8 mouse cellular contexts compared by ENCODE assay signal in the genomic region with DNA sequence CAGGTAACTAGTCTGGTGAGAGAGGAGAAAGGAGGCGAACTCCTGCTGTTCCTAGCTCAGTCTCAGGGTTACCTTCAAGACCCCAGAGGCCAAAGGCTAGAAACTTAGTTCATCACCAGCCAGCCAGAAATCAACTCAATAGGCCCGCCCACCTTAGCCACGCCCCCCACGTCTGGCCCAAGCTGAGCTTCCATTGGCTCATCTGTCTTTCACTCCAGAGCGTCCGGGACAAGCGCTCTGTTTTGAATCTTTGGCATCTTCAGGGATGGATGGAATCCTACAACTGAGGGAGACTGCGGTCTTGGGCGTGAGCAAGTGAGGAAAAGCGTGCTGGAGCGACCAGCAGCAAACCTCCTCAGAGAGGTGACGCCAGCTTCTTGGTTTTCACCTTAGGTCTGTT.
A peak's percentile ranks its signal among the peaks of the same experiment; 100 is the strongest.
DNase-seq lines count a peak whose midpoint lies in the region; ATAC-seq lines count a peak whose summit lies in the region.

No protein-coding gene starts in this region.

- no peaks in the 10 kb centered on the region for H3K27me3 ChIP-seq in embryonic facial prominence, embryonic 10.5 days (replicated peaks; ENCODE audit: low read depth, poor library complexity, severe bottlenecking)
- H3K27me3 ChIP-seq in intestine, embryonic 15.5 days (replicated peaks) = no peaks in the 10 kb centered on the region
- H3K27me3 ChIP-seq in midbrain, embryonic 15.5 days (replicated peaks) = no peaks in the 10 kb centered on the region

- no peak overlapping the region for H3K9ac ChIP-seq in intestine, embryonic 15.5 days
- no peak overlapping the region for H3K9ac ChIP-seq in midbrain, embryonic 15.5 days

- 15% methylated on average over 12 of the region's 12 CpGs for WGBS in embryonic facial prominence, embryonic 10.5 days
- 21% methylated on average over 12 of the region's 12 CpGs for WGBS in intestine, embryonic 15.5 days
- 16% methylated on average over 12 of the region's 12 CpGs for WGBS in midbrain, embryonic 15.5 days

- peak overlapping the region; percentile 54 for H3K4me2 ChIP-seq in intestine, embryonic 15.5 days (replicated peaks)
- peak overlapping the region; percentile 22 for H3K4me2 ChIP-seq in midbrain, embryonic 15.5 days

- no peak for ATAC-seq in intestine, embryonic 15.5 days
- ATAC-seq in midbrain, embryonic 15.5 days (replicated peaks) = no peak
- ATAC-seq in inflammation-experienced regulatory T-cells, adult 6 months = no peak
- ATAC-seq in granulocyte monocyte progenitor cell, adult 5-6 weeks (replicated peaks; ENCODE audit: poor library complexity, severe bottlenecking) = no peak

- H3K4me3 ChIP-seq in embryonic facial prominence, embryonic 10.5 days = peak overlapping the region; percentile 59
- H3K4me3 ChIP-seq in intestine, embryonic 15.5 days (replicated peaks) = peak overlapping the region; percentile 14
- H3K4me3 ChIP-seq in midbrain, embryonic 15.5 days = no peak overlapping the region

- peaks cover 7% of the 10 kb centered on the region for H3K4me1 ChIP-seq in embryonic facial prominence, embryonic 10.5 days
- peaks cover 2% of the 10 kb centered on the region; the same call in 1 of the 2 replicates for H3K4me1 ChIP-seq in intestine, embryonic 15.5 days (replicated peaks)
- no peaks in the 10 kb centered on the region for H3K4me1 ChIP-seq in midbrain, embryonic 15.5 days

- H3K27ac ChIP-seq in embryonic facial prominence, embryonic 10.5 days (replicated peaks) = peak overlapping the region; percentile 66
- H3K27ac ChIP-seq in intestine, embryonic 15.5 days = no peak overlapping the region
- H3K27ac ChIP-seq in midbrain, embryonic 15.5 days = no peak overlapping the region

- no peaks in the 10 kb centered on the region for H3K36me3 ChIP-seq in embryonic facial prominence, embryonic 10.5 days (replicated peaks)
- no peaks in the 10 kb centered on the region for H3K36me3 ChIP-seq in intestine, embryonic 15.5 days
- H3K36me3 ChIP-seq in midbrain, embryonic 15.5 days (replicated peaks) = no peaks in the 10 kb centered on the region

- H3K9me3 ChIP-seq in embryonic facial prominence, embryonic 10.5 days = peaks cover 9% of the 10 kb centered on the region; the same call in 1 of the 2 replicates
- no peaks in the 10 kb centered on the region for H3K9me3 ChIP-seq in intestine, embryonic 15.5 days
- H3K9me3 ChIP-seq in midbrain, embryonic 15.5 days = 0 out of 2 replicates have a peak, but pooled peaks cover 2% of the 10 kb centered on the region

- DNase-seq in adrenal gland, postnatal 14 days = peak; percentile 25
- no peak for DNase-seq in adrenal gland, postnatal 25 days
- peak; percentile 82 for DNase-seq in embryonic facial prominence, embryonic 10.5 days (ENCODE audit: low spot score)
- no peak for DNase-seq in cerebellum, adult 11-12 months

Comparison
In these comparisons a context has a peak if more than half of its experiments do, and no peak if none do; other contexts are left out.
1. DNase-seq: peak in adrenal gland, postnatal 14 days (single experiment) and embryonic facial prominence, embryonic 10.5 days (single experiment); none in adrenal gland, postnatal 25 days (single experiment) and cerebellum, adult 11-12 months (single experiment).